Mouse (Mus musculus) heart, adult 8-10 months (tissue): ENCODE measurements around the gene Upf1. TPM values are rescaled to one million over a fixed set of nuclear protein-coding genes. Genes with fewer than 3 reads are reported as not detected.
A peak's percentile ranks its signal among the peaks of the same experiment; 100 is the strongest.

Experiments
- DNase-seq: peaks from one replicate; pipeline ENCODE4 v3.0.0; 2022; ENCODE audit warnings: low spot score
- total RNA-seq, 4 experiments: library from RNA; stranded (reverse); gene quantifications; 2 replicates each; pipeline ENCODE4 v1.2.4; 2022

Upf1 gene
- 10 to 100 TPM; 46.7 to 48.8 (median 47.5) TPM for total RNA-seq

DNA sequence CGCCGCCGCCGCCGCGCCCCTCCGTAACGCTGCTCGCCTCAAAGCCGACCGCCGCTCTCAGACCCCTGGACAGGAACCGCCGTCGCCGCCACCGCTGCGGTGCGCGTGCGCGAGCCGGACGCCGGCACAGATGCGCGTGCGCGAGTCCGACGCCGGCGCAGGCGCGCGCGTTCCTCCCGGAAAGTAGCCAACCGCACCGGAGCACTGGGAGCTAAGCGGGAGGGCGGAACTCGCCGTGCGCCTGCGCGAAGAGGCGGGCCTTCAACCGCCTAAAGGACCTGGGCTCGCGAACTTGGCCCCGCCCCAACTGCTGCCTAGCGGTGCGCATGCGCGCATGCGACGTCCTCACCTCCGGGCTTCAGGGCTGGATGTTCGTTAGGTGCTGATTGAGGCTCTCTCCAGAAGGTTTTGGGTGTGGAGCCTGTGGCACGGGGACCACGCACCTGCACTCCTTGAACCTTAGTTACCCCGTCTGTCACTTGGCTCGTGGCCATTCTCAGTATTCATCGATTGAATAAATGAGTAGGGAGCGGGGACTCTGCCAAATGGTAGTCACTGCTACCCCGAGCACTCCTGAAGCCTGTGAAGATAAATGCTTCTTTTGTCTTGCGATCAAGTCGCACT lies at the start of gene Upf1:
Upf1 (minus strand) TSS at position 85 of the 624 bp plus-strand sequence.
- peak; percentile 98 for DNase-seq

DNA sequence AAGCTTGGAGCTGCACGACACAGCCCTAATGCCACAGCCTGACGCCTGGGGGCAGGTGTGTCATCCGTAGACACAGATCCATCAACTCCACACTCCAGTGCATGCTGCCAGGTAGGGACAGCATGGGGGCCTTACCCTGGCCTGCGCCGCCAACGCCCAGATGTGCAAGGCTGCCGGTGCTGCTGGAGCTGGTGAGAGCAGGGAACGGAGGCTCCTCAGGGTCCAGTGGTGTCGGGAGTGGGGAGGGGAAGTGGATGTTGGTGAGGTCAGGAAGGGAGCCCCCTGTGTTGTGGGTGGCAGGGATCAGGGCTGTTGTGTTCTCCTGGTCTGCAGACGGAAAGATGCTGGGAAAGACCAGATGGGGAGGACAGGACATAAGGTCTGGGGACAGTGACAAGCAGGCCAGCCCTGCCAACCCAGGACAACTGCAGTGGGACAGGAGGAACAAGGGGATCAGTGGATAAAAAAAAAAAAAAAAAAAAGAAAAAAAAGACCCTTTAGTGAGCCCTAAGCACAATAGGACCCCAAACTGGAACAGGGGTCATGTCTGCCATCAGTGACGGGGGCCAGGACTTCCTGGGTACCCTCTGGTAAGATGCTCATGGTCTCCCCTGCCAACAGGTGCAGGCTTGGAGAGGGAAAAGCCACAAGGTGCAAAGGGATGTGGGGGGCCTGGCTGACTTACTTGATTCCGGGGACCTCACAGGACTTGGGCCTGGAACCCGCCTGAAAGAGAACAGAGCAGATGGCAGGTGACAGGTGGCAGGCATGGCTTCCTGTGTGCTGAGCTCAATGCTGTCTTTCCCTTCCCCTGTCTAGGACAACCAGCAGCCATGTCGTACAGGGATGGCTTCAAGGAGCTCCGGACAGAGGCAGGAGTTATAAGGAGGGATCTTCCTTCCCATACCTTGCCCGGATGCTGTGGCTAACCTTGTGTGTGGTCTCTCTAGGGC lies 44.8 kb upstream of the Upf1 start:
- DNase-seq: no peak

DNA sequence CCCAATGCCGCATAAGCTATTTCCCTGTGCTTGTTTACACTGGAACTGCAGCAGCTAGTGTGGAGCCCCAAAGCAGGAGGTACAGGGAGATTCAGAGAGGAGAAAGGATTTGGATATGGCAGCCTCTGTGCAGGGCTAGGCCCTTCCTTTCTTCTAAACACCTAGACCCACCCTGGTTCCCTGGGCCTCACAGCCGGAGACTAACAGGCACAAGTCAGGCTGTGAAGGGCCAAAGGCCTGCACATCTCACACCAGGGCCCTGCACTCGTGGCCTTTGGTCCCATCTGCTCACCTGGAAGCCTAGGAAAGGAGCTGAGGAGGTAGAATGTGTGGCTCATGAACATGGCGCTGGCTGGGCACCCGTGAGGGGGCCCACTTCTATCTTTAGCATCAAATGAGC lies 43.1 kb upstream of the Upf1 start:
- DNase-seq: no peak

DNA sequence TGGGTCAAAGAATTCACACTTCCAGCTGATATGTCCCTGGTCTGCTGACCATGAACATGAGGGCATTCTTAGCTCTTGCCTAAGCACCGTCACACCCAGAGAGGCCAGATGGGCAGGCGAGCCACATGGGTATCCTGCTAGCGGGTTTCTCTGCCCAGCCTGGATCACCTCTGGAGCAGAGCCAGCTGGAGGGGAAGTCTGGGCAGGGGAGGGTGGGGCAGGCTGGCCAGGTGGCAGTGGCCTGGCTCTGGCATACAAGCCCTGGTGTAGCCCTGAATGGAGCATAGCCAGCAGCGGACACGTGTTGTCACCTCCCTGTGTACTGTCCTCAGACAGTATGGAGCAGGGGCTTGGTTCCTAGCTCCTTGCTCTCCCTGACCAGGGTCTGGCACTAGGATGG lies 42.6 kb upstream of the Upf1 start:
- peak; percentile 41 for DNase-seq

DNA sequence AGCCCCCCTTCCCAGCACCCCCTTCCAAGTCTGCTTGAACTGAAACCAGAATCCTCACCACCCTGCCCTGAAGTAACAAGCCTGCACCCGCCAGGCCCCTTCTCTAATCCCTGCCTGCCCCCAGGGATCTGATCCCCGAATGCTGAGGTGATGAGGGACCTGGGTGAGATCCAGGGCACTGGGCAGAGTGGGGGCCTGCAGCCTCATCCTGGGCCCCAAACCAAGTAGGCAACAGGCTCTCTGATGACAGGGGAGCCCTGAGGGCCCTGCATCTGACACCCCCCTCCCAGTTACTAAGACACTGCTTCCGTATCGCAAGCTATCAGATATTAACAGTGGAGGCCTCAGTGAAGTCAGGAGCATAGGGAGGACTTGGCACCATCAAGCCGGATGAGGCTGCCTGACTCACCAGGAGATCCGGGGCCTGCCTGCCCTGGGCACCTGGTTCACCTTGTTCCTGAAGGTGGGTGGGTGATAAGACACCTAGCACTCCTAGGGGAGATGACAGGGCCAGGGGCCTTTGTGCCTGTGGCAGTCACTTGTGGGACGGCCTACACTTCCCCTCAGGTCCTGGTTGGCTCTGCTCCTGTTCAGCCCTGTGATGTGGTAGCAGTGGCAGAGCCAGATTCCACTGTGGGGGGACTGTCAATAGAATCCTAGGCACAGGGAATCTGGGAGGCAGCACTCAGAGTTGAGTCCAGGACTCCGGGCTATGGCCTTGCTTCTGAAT lies 41.4 kb upstream of the Upf1 start:
- DNase-seq: no peak

DNA sequence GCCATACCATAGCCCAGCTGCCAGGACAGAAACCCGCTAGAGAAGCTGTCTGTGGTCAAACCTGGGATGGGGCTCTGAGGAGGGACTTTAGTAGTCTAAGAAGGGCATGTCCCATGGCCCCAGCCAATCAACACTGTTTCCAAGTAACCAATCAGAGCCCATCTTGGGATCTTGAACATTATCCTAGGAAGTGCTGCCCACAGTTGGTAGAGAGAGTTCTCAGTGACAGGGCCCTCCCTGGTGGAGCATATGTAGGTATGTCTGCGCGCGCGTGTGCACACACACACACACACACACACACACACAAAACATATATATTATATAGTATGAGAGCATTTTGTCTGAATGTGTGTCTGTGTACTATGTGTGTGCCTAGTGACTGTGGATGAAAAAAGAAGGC lies 40.0 kb upstream of the Upf1 start:
- no peak for DNase-seq

DNA sequence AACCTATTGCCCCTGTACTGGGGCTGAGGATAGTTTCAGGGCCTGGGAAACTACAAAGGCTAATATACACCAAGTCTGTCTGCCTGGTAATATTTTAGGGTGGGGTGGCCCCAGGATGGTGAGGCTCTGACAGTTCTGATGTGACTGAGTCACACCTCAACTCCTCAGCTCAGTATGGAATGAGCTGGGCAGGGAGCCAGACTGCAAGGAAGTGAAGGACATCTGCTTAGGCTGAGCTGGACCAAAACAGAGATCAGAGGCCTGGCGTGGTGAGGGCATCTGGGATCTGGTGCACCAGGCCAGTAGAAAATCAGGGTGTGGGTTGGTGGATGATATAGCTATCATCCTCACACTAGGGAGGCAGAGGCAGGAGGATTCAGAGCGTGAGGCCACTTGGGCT lies 36.6 kb upstream of the Upf1 start:
- DNase-seq: no peak

DNA sequence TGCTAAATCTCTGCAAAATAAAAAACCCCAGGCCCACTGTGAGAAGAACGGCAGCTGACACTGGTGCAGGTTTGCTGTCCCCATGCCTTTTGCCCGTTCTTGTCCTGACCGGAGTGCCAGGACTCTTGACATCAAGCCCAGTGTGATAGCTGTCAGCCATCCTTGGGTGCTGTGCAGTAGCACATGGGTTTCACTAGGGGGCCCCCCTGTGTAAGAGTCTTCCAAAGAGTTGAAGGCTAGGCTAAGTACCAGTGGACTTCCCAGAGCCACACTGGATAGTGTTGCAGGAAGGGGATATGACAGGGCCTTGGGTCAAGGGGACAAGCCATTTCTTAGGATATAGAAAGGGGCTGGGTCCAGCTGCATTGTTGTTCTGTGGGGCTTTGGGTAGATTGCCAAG lies 30.2 kb upstream of the Upf1 start:
- DNase-seq: peak; percentile 74

DNA sequence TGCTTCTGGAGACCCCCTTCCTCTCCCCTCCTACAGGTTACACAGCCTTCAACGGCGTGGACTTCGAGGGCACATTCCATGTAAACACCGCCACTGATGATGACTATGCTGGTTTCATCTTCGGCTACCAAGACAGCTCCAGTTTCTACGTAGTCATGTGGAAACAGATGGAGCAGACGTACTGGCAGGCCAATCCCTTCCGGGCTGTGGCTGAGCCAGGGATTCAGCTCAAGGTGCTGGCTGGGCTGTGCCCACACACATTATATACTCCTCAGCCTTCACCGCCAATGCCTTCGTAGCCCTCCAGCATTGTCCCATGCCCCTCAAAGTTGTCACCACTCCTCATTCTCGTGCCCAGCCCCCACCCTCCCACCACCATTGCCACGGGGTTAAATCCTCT lies 27.0 kb upstream of the Upf1 start:
- no peak for DNase-seq

DNA sequence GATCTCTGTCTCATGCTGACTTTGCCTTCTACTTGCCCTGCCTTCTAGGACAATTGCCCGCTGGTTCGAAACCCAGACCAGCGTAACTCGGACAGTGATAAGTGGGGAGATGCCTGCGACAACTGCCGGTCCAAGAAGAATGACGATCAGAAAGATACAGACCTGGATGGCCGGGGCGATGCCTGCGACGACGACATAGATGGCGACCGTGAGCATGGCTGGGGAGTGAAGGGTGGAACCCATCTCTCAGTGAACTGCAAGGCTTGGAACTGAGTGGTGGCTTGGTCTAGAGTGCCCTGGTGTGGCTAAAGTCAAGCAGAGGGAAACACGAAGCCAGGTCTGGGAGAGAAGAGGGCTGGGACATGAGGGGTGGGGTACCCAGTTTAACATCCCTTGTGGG lies 24.0 kb upstream of the Upf1 start:
- DNase-seq: no peak

DNA sequence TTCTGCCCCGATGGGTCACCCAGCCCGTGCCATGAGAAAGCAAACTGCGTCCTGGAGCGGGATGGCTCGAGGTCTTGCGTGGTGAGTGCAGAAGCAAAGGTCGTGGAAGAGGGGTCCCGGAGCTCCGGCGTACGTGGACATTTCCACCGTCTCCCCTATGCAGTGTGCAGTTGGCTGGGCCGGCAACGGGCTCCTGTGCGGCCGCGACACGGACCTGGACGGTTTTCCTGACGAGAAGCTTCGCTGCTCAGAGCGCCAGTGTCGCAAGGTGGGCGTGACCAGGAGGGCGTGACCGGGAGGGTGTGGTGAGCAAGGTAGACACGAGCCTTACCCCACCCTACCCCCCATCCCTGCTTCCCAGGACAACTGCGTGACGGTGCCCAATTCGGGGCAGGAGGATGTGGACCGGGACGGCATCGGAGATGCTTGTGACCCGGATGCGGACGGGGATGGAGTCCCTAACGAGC lies 23.2 kb upstream of the Upf1 start:
- DNase-seq: no peak

DNA sequence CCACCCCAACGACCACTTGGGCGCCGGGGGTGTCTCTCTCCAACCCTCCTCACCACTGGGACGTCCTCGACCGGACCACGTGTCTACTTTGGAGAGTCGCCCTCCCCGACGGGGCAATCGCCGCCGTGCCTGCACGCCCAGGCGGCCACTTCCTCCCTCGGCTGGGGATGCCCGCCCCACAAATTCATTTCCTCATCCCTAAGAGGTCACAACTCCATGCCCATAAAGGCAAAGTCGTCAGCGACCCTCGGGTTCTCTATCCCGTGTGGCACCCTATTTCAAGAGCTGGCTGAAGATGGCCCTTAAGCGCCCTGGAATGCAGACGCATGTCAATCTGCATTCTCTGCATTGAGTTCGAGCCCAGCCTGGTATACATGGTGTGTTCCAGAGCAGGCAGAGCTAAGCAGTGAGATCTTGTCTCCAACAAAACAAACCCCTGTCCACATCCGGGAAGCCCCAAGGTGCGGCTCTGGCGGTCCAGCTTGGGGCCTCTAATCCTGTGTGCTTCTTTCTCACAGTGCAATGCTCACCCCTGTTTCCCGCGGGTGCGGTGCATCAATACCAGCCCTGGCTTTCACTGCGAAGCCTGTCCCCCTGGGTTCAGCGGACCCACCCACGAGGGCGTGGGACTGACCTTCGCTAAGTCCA lies 22.3 kb upstream of the Upf1 start:
- DNase-seq: no peak

DNA sequence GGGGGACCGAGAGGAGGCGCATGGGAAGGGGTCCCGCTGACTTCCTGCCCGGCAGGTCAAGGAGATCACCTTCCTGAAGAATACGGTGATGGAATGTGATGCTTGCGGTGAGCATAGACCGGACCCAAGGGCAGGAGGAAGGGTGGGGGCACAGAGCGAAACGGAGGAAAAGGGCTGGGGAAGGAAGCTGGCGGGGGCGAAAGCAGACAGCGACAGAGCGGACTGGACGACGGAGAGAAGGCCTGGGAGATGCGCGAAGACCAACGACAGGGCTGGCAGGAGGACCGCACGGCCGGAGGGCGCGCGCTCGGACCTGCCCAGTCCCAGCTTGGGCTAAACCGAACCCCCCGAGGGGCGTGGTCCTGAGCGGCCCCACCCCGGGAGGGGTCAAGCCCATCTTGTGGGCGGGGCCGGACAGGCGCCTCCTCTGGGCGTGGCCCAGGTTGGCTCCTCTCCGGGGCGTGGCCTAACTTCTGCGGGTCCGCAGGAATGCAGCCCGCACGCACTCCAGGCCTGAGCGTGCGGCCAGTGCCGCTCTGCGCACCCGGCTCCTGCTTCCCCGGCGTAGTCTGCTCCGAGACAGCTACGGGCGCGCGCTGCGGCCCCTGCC lies 21.3 kb upstream of the Upf1 start:
- DNase-seq: peak; percentile 43

DNA sequence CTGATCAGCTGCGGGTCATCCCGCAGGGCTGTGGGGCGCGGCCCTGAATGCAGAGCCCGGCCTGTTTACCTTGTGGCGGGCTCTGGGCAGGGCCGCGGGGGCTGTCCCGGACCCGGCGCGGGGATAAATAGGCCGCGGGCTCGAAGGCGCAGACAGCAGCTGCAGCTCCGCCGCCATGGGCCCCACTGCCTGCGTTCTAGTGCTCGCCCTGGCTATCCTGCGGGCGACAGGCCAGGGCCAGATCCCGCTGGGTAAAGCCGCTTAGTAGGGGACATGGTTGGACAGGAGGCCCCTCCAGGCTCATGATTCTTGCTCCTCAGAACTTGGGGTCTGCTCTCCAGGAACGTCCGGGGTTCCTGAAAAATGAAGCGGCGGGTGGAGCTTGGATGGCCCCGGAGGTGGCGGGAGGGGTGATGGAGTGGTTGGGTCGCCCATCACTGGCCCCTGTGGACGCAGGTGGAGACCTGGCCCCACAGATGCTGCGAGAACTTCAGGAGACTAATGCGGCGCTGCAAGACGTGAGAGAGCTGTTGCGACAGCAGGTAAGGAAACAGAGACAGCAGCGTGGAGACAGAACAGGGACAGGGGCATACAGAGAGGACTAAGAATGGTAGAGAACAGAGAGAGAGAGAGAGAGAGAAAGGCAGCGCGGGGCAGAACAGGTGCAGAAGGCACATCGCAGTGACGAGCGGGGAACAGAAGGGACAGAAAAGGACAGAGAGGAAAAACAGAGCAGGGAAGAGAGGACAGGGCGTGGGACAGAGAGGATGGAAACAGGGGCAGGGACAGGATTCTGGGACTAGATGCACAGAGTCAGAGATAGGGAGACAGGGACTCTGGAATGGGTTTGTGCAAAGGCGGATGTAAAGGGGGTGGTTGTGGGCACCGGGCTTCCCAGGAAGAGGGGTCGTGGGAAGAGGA lies 20.6 kb upstream of the Upf1 start, which contains the start of gene Comp:
Comp (plus strand) TSS at position 162 of the 921 bp plus-strand sequence.
- DNase-seq: no peak

DNA sequence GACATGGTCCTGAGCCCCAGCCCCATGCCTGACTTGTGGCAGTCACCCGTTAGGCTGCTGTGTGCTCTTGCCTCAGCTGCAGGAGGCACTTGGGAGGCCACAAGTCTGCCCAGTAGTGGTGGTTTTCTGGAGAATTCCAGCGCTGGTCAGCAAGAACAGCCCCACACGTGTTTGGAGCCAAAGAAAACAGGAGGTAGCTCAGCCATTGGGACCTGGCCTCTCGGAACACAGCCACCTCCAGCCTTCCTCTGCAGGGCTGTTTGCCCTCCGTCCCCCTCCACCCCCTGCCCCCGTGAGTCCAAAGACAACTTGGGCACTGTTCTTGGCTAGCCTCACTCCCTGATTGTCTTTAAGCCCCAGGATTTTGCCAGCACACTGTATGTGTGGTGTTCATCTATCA lies 18.9 kb upstream of the Upf1 start:
- DNase-seq: no peak

DNA sequence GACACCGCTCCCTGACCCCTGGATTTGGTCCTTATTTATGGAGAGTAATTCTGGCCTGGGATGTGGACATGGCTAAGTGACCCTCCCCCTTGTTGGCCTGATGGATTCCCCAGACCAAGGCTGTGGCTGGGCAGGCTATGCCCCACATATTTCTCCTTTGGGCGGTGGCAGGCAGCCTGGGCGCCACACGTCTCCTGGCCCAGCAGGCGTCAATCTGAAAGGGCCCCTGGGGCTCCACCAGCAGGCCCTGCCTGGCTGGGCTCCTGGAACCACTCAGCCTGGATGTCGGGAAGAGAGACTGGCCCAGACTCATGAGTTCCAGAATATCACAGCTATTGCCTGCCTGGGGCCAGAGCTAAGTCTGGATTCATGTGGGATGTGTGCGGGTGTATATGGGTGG lies 17.4 kb upstream of the Upf1 start:
- DNase-seq: no peak

DNA sequence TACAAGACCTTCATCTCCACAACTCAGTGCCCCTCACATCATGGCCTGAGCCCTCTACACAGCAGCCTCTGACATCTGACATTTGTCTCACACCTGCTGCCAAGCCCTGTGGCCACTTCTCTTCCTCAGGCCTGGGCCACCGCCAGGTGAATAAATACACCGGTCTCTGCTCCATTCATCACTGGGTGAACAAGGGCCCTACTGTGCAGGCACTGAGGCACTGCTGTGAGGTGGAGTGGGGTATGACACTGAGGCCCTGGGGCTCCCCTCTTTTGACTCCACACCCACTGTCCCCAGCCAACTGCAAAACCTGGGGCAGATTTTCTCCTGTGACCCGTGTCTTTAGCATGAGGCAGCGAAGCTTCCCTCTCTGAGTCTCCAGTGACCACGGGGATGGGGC lies 13.5 kb upstream of the Upf1 start:
- DNase-seq: no peak

DNA sequence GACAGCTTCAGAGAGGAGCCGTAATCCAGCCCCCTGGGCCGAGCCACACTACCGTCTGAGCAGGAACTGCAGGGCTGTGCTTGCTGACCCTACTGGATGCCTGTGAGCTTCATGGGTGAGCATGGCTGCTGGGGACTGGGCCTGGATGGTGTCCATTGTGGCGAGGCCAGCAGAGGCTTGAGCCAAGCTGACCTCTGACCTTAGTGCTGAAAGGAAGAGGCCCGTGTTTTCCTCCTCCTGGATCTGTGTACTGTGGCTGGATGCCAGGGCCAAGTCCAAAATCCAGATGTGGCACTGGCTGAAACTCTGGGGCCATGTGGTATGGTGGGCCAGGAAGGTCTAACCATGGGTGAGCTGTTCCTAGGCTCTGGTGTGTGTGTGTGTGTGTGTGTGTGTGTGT lies 11.0 kb upstream of the Upf1 start:
- DNase-seq: no peak

DNA sequence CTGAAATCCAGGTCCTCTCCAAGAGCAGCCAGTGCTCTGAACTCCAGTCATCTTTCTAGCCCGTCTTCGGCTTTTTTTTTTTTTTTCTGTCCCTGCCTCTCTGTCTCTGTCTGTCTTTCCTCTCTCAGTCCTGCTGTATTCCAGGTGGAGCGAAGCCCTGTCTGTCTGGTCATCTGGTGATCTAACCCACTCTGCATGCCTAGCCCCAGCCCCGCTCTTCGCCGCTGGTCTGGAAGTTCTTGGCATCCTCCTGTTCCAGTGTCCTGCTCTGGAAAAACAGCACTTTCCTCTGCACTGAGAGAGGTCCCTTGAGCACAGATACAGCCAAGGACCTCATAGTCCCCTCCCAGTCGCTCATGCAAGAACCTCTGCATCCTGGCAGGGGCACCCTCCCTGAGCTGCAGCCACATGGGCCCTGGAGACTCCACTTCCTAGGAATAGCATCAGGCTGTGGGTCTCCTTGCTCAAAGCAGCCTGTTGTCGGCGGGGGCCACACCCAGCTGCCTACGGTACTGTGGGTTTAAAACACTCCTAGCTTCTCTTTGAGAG lies 8.5 kb upstream of the Upf1 start:
- no peak for DNase-seq

DNA sequence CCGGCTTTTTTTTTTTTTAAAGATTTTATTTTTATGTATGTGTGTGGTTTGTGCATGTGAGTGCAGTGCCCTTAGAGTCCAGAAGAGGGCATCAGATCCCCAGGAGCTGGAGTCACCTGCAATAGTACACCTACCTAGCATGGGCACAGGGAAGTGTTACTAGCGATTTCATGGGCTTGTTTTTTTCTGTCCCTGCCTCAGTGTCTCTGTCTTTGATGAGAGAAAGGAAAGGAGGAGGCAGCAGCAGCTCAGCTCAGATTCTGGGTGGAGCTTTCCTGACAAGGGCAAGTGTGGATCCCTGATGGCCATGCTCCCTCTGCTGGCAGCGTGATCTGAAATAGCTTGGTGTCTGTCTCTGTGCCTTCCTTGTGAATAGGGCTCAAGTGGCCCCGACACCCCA lies 7.7 kb upstream of the Upf1 start:
- no peak for DNase-seq
